Mouse (Mus musculus): ENCODE measurements around the gene Fos.

DNA sequence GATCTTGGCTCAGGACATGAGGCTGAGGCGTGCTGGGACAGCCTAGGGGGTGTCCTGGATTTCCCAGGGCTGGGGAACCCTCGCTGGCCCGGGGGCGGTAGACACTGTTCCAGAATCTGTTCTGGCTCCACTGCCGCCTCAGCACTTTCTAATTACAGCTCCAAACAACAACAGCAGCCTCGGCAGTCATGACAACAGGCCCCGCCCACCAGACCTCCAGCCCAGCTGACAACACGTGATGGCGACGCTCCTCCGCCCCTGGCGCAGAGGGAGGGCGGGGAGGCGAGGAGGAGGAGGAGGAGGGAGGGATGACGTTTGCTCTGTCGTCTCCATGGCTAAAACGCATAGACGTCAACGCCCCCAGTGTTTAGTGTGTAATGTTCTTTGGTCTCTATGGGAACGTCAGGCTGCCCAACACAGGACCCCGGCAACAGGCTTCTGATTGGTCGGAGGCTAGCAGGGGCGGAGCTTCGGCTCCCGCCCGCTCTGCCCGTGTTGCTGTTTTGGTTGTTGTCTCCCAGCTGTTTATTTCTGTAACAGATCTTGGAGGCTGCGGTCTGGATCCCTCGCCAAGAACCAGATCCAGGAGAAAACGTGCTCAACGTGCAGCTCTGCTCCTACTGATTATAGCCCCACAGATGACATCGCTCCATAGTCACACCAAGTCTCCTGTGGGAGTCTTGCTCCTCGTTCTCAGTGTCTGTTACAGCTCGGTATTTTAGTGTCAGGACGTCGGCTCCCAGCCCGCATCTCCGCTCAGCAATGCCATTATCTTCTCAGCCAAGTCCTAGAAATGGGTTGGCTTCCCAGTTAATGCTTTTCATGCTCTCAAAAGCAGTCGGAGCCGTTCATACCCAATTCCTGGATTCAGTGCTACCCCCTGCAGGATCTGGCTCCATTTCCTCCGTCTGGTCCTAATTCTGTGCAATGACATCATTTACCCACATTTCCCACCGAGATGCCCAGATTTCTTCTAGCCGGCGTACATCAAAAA, 18.3 kb upstream of the Fos start:
- TF ChIP-seq CTCF (IDR thresholded peaks at IDR 0.05; ENCODE audit: low read depth) = no peak
- no peak for TF ChIP-seq EP300 (IDR thresholded peaks at IDR 0.05; ENCODE audit: low read depth)

Measured in liver, embryonic 14.5 days (tissue).